In genomic region chr19:55710841-55711240, GRCm38 (mm10) we compare ENCODE assay signal across 16 mouse cellular contexts.
"Had no signal": no experiment of that assay in that cellular context is flagged by ENCODE, and none has a peak within 500 bp of the region (broad histone marks: within the 10 kb centered on the region; RNA-seq: fewer than 3 reads in every experiment).

No protein-coding gene starts in this region.

- DNase-seq: heart, postnatal 10 days; heart, postnatal 14 days; heart, postnatal 36 days; heart, postnatal 4 days; kidney, adult 11 months; kidney, adult 18-20 months; kidney, adult 2 months; kidney, adult 8-10 months; kidney, adult 9 months; kidney, postnatal 10 days; kidney, postnatal 14 days; kidney, postnatal 25 days; kidney, postnatal 36 days; kidney, postnatal 4 days; layer of hippocampus, adult 9-11 months; layer of hippocampus, postnatal 36 days had no signal
